Mouse (Mus musculus): Measurements from ENCODE around the gene Zpld1. TPM values are rescaled to one million over a fixed set of nuclear protein-coding genes. Genes with fewer than 3 reads are reported as not detected.

Gene Zpld1
- 0.09 and 0.13 TPM in 2 replicates for polyA plus RNA-seq (2015; fragmentation: Nextera tagmentation; extraction: Ambion mirVana)

GRCm38 (mm10) chr16:55297886-55298285 lies at the start of gene Zpld1:
Gene Zpld1, minus strand, starts transcription at chr16:55297986.
- no peak within 1 kb of the TSS for H3K27ac ChIP-seq (replicated peaks)
- no peak within 1 kb of the TSS for H3K4me2 ChIP-seq
- no peaks in the 10 kb centered on the region for H3K36me3 ChIP-seq
- ATAC-seq (ENCODE audit: extremely low read depth, insufficient number of reproducible peaks, low FRiP score, low TSS enrichment) = no peak
- no peaks in the 10 kb centered on the region for H3K27me3 ChIP-seq (replicated peaks)
- no peak within 1 kb of the TSS for H3K4me3 ChIP-seq
- no peak within 1 kb of the TSS for H3K9ac ChIP-seq
- WGBS = 92% methylated on average over 2 of the region's 2 CpGs
- no peaks in the 10 kb centered on the region for H3K4me1 ChIP-seq
- H3K9me3 ChIP-seq = no peaks in the 10 kb centered on the region; the same call in 1 of the 2 replicates

- Histone ChIP-seq H3K9me3 (peaks cover 5% of the 10 kb centered on the region), H3K4me3 (no peak overlapping the region), H3K27ac (replicated peaks) (no peak overlapping the region), H3K36me3 (no peaks in the 10 kb centered on the region), H3K4me1 (no peaks in the 10 kb centered on the region), H3K4me2 (no peak overlapping the region), H3K9ac (no peak overlapping the region), H3K27me3 (replicated peaks) (no peaks in the 10 kb centered on the region)
- ATAC-seq (ENCODE audit: extremely low read depth, insufficient number of reproducible peaks, low FRiP score, low TSS enrichment) = no peak
- 79% methylated on average over 3 of the region's 3 CpGs for WGBS
Observed at GRCm38 (mm10) chr16:55345644-55346043, 47.9 kb upstream of the Zpld1 start.

- WGBS = 66% methylated on average over 8 of the region's 8 CpGs
Observed at GRCm38 (mm10) chr16:55321542-55322514, 24.0 kb upstream of the Zpld1 start.

GRCm38 (mm10) chr16:55316996-55317395 lies 19.2 kb upstream of the Zpld1 start:
- Histone ChIP-seq H3K27ac (replicated peaks) (no peak overlapping the region), H3K4me1 (no peaks in the 10 kb centered on the region), H3K27me3 (replicated peaks) (no peaks in the 10 kb centered on the region), H3K4me2 (no peak overlapping the region), H3K9me3 (no peaks in the 10 kb centered on the region), H3K9ac (no peak overlapping the region), H3K4me3 (no peak overlapping the region), H3K36me3 (no peaks in the 10 kb centered on the region)
- no peak for ATAC-seq (ENCODE audit: extremely low read depth, insufficient number of reproducible peaks, low FRiP score, low TSS enrichment)

More at GRCm38 (mm10) chr16:55321542-55322514, 24.0 kb upstream of the Zpld1 start:
- Histone ChIP-seq H3K27ac (replicated peaks) (no peak overlapping the region), H3K9me3 (no peaks in the 10 kb centered on the region), H3K36me3 (no peaks in the 10 kb centered on the region), H3K4me3 (no peak overlapping the region), H3K9ac (no peak overlapping the region), H3K4me2 (no peak overlapping the region), H3K27me3 (replicated peaks) (no peaks in the 10 kb centered on the region), H3K4me1 (no peaks in the 10 kb centered on the region)
- ATAC-seq (ENCODE audit: extremely low read depth, insufficient number of reproducible peaks, low FRiP score, low TSS enrichment) = no peak

- H3K27ac ChIP-seq (replicated peaks) = no peak overlapping the region
- H3K27me3 ChIP-seq (replicated peaks) = no peaks in the 10 kb centered on the region
- H3K9ac ChIP-seq = no peak overlapping the region
- H3K4me2 ChIP-seq = no peak overlapping the region
- WGBS = 71% methylated on average over 3 of the region's 3 CpGs
- no peaks in the 10 kb centered on the region for H3K9me3 ChIP-seq
- H3K4me1 ChIP-seq = no peaks in the 10 kb centered on the region
- no peaks in the 10 kb centered on the region for H3K36me3 ChIP-seq
- H3K4me3 ChIP-seq = no peak overlapping the region
- no peak for ATAC-seq (ENCODE audit: extremely low read depth, insufficient number of reproducible peaks, low FRiP score, low TSS enrichment)
Observed at GRCm38 (mm10) chr16:55312106-55312505, 14.3 kb upstream of the Zpld1 start.

GRCm38 (mm10) chr16:55282696-55283095 lies 15.1 kb downstream of the Zpld1 start:
- Histone ChIP-seq H3K4me1 (peaks cover 8% of the 10 kb centered on the region), H3K36me3 (no peaks in the 10 kb centered on the region), H3K27ac (replicated peaks) (no peak overlapping the region), H3K27me3 (replicated peaks) (no peaks in the 10 kb centered on the region), H3K4me3 (no peak overlapping the region), H3K9me3 (no peaks in the 10 kb centered on the region), H3K9ac (no peak overlapping the region), H3K4me2 (no peak overlapping the region)
- WGBS = 70% methylated on average over 2 of the region's 2 CpGs
- no peak for ATAC-seq (ENCODE audit: extremely low read depth, insufficient number of reproducible peaks, low FRiP score, low TSS enrichment)

- ATAC-seq (ENCODE audit: extremely low read depth, insufficient number of reproducible peaks, low FRiP score, low TSS enrichment) = no peak
- no peaks in the 10 kb centered on the region for H3K36me3 ChIP-seq
- H3K27me3 ChIP-seq (replicated peaks) = no peaks in the 10 kb centered on the region
- H3K4me1 ChIP-seq = peaks cover 8% of the 10 kb centered on the region
- 83% methylated on average over 3 of the region's 3 CpGs for WGBS
- H3K9ac ChIP-seq = no peak overlapping the region
- H3K4me3 ChIP-seq = no peak overlapping the region
- H3K9me3 ChIP-seq = no peaks in the 10 kb centered on the region
- H3K4me2 ChIP-seq = no peak overlapping the region
- H3K27ac ChIP-seq (replicated peaks) = no peak overlapping the region
Observed at GRCm38 (mm10) chr16:55277447-55277846, 20.3 kb downstream of the Zpld1 start.

GRCm38 (mm10) chr16:55265281-55265680 lies 32.5 kb downstream of the Zpld1 start:
- Histone ChIP-seq H3K9me3 (no peaks in the 10 kb centered on the region), H3K27me3 (replicated peaks) (no peaks in the 10 kb centered on the region), H3K4me2 (no peak overlapping the region), H3K27ac (replicated peaks) (no peak overlapping the region), H3K36me3 (no peaks in the 10 kb centered on the region), H3K9ac (no peak overlapping the region), H3K4me1 (peaks cover 4% of the 10 kb centered on the region; the same call in 1 of the 2 replicates), H3K4me3 (no peak overlapping the region)
- WGBS = 40% methylated on average over 4 of the region's 4 CpGs
- no peak for ATAC-seq (ENCODE audit: extremely low read depth, insufficient number of reproducible peaks, low FRiP score, low TSS enrichment)

GRCm38 (mm10) chr16:55260862-55261574 lies 36.8 kb downstream of the Zpld1 start:
- no peak overlapping the region for H3K4me3 ChIP-seq
- WGBS = 49% methylated on average over 7 of the region's 7 CpGs
- no peaks in the 10 kb centered on the region for H3K27me3 ChIP-seq (replicated peaks)
- H3K4me1 ChIP-seq = peaks cover 4% of the 10 kb centered on the region; the same call in 1 of the 2 replicates
- no peak overlapping the region for H3K9ac ChIP-seq
- no peak overlapping the region for H3K4me2 ChIP-seq
- no peaks in the 10 kb centered on the region for H3K36me3 ChIP-seq
- no peak overlapping the region for H3K27ac ChIP-seq (replicated peaks)
- no peaks in the 10 kb centered on the region for H3K9me3 ChIP-seq
- no peak for ATAC-seq (ENCODE audit: extremely low read depth, insufficient number of reproducible peaks, low FRiP score, low TSS enrichment)

GRCm38 (mm10) chr16:55259719-55260118 lies 38.1 kb downstream of the Zpld1 start:
- Histone ChIP-seq H3K4me2 (no peak overlapping the region), H3K27ac (replicated peaks) (no peak overlapping the region), H3K9ac (no peak overlapping the region), H3K9me3 (no peaks in the 10 kb centered on the region), H3K4me3 (no peak overlapping the region), H3K36me3 (no peaks in the 10 kb centered on the region), H3K4me1 (no peaks in the 10 kb centered on the region), H3K27me3 (replicated peaks) (no peaks in the 10 kb centered on the region)
- no peak for ATAC-seq (ENCODE audit: extremely low read depth, insufficient number of reproducible peaks, low FRiP score, low TSS enrichment)
- 84% methylated on average over 6 of the region's 6 CpGs for WGBS

- ATAC-seq (ENCODE audit: extremely low read depth, insufficient number of reproducible peaks, low FRiP score, low TSS enrichment) = no peak
- Histone ChIP-seq H3K4me3 (no peak overlapping the region), H3K4me1 (no peaks in the 10 kb centered on the region), H3K36me3 (no peaks in the 10 kb centered on the region), H3K9ac (no peak overlapping the region), H3K27me3 (replicated peaks) (no peaks in the 10 kb centered on the region), H3K4me2 (no peak overlapping the region), H3K27ac (replicated peaks) (no peak overlapping the region), H3K9me3 (no peaks in the 10 kb centered on the region)
- 49% methylated on average over 2 of the region's 2 CpGs for WGBS
Observed at GRCm38 (mm10) chr16:55240996-55241395, 56.8 kb downstream of the Zpld1 start.
